Mouse (Mus musculus): ENCODE measurements around the gene Sp8. TPM values are rescaled to one million over a fixed set of nuclear protein-coding genes. Genes with fewer than 3 reads are reported as not detected.

The Sp8 gene
- polyA plus RNA-seq, 1 experiment from 2014 or later: 0.46 TPM

DNA sequence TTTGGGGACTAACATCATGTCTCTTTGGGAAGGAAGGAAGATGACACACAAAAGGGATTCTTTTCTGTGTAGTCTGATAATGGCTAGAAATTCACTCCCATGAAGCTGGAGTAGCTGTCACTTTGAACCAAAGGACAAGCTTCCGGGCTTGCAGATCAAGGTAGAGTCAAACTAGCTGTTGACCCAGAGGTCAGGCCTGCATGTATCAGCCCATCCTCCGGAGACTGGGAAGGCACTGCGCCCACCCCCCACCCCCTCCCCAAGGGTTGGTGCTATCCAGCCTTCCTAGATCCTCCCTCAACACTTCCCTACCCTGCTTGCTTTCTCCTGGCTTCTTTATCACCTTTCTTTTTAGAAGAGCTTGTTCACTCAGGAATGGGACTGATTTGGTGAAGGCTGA, 7.2 kb downstream of the Sp8 start:
- DNase-seq (ENCODE audit: low spot score): no peak
- H3K4me1 ChIP-seq: peaks cover 22% of the 10 kb centered on the region
- WGBS: 0% methylated on average over 3 of the region's 3 CpGs
- peaks cover 58% of the 10 kb centered on the region for H3K27me3 ChIP-seq (ENCODE audit: insufficient read depth, poor library complexity, severe bottlenecking)
- H3K27ac ChIP-seq: no peak overlapping the region
- H3K9me3 ChIP-seq: no peaks in the 10 kb centered on the region
- H3K4me3 ChIP-seq: no peak overlapping the region
- H3K36me3 ChIP-seq: no peaks in the 10 kb centered on the region

DNA sequence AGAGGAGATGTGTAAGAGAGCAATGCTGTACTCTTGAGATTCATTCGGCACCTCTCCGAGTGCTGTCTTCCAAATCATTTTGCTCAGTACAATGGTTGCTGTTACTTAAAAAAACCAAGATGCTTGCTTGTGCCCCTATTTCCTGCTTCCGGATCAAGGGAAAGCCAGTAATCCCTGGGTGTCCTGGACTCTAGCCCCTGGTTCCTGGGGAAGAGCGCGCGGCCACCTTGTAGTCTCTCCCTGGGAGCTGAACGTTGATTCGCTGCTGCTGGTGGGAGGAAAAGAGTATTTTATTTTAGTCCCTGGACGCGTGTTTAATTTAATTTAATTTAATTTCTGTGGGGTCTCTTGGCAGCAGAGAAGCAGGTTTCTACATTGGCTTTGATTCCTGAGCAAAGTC, 8.3 kb downstream of the Sp8 start:
- H3K4me3 ChIP-seq: peak overlapping the region; percentile 67
- 3% methylated on average over 10 of the region's 10 CpGs for WGBS
- peaks cover 47% of the 10 kb centered on the region for H3K27me3 ChIP-seq (ENCODE audit: insufficient read depth, poor library complexity, severe bottlenecking)
- no peaks in the 10 kb centered on the region for H3K9me3 ChIP-seq
- H3K36me3 ChIP-seq: no peaks in the 10 kb centered on the region
- no peak overlapping the region for H3K27ac ChIP-seq
- peaks cover 11% of the 10 kb centered on the region for H3K4me1 ChIP-seq
- no peak for DNase-seq (ENCODE audit: low spot score)

GRCm38 (mm10) chr12:118854831-118855453, 8.8 kb downstream of the Sp8 start:
- peaks cover 42% of the 10 kb centered on the region for H3K27me3 ChIP-seq (ENCODE audit: insufficient read depth, poor library complexity, severe bottlenecking)
- H3K27ac ChIP-seq: peak overlapping the region; percentile 79
- H3K9me3 ChIP-seq: no peaks in the 10 kb centered on the region
- WGBS: under 1% methylated on average over 34 of the region's 34 CpGs
- peak; percentile 89 for DNase-seq (ENCODE audit: low spot score)
- peaks cover 8% of the 10 kb centered on the region for H3K4me1 ChIP-seq
- peak overlapping the region; percentile 67 for H3K4me3 ChIP-seq
- H3K36me3 ChIP-seq: no peaks in the 10 kb centered on the region

GRCm38 (mm10) chr12:118856151-118856550, 10.0 kb downstream of the Sp8 start:
- WGBS: under 1% methylated on average over 7 of the region's 7 CpGs
- Histone ChIP-seq H3K4me1 (peaks cover 8% of the 10 kb centered on the region), H3K4me3 (0 out of 2 replicates have a peak overlapping the region, but pooled peaks have one; percentile 9), H3K9me3 (no peaks in the 10 kb centered on the region), H3K27ac (no peak overlapping the region), H3K36me3 (no peaks in the 10 kb centered on the region), H3K27me3 (ENCODE audit: insufficient read depth, poor library complexity, severe bottlenecking) (peaks cover 32% of the 10 kb centered on the region)
- DNase-seq (ENCODE audit: low spot score): no peak

DNA sequence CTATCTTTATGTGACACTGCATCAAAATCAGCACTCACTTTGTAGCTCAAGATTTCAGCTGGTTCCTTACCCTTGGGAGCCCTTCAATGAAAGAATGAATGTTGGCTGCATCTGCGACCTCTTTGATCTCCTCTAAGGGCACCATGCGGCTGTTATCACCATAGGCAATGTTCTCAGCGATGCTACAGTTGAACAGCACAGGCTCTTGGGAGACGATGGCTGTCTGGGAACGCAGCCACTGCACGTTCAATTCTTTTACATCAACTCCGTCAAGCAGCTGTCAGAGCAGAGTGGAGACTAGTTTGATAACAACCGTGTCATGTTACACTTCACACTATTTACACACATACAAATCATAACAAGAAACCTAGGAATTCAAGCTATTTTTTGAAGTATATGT, 26.5 kb downstream of the Sp8 start:
- DNase-seq (ENCODE audit: low spot score): no peak
- 53% methylated on average over 8 of the region's 8 CpGs for WGBS
- Histone ChIP-seq H3K4me1 (no peaks in the 10 kb centered on the region), H3K9me3 (no peaks in the 10 kb centered on the region), H3K36me3 (no peaks in the 10 kb centered on the region), H3K4me3 (no peak overlapping the region), H3K27me3 (ENCODE audit: insufficient read depth, poor library complexity, severe bottlenecking) (no peaks in the 10 kb centered on the region), H3K27ac (no peak overlapping the region)

GRCm38 (mm10) chr12:118882790-118883189, 36.7 kb downstream of the Sp8 start:
- Histone ChIP-seq H3K9me3 (no peaks in the 10 kb centered on the region), H3K27ac (no peak overlapping the region), H3K36me3 (no peaks in the 10 kb centered on the region), H3K4me1 (no peaks in the 10 kb centered on the region), H3K27me3 (ENCODE audit: insufficient read depth, poor library complexity, severe bottlenecking) (no peaks in the 10 kb centered on the region), H3K4me3 (no peak overlapping the region)
- no peak for DNase-seq (ENCODE audit: low spot score)

DNA sequence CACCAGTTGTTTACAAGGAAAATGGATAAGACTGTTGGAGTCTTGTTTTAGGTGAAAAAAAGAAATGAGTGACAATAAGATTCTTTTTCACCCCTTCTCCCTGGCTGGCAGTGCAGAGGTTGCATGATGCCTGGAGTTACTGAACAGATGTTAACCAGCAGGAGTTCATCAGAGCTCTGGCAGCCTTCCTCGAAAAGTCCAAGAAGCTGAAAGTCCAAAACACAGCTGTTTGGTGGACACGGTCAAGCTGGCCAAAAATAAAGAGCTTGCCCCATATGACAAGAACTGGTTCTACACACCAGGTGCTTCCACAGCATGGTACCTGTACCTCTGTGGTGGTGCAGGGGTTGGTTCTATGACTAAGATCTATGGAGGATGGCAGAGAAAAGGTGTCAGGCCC, 41.8 kb downstream of the Sp8 start:
- H3K36me3 ChIP-seq: no peaks in the 10 kb centered on the region
- no peaks in the 10 kb centered on the region for H3K9me3 ChIP-seq
- DNase-seq (ENCODE audit: low spot score): no peak
- H3K27me3 ChIP-seq (ENCODE audit: insufficient read depth, poor library complexity, severe bottlenecking): no peaks in the 10 kb centered on the region
- no peaks in the 10 kb centered on the region for H3K4me1 ChIP-seq
- H3K4me3 ChIP-seq: no peak overlapping the region
- H3K27ac ChIP-seq: no peak overlapping the region
- WGBS: 81% methylated on average over 2 of the region's 2 CpGs

Other genes with a start within 250 kb of the Sp8 start
- gene Abcb5, start 120.1 kb downstream of the Sp8 start, polyA plus RNA-seq (2016; fragmentation: Nextera tagmentation; extraction: Ambion mirVana): 0.15 TPM in 1 of 2 replicates, not detected in the other

All from heart, embryonic 10.5 days (tissue).